Mouse (Mus musculus) layer of hippocampus, adult 9-11 months (tissue): Measurements from ENCODE around the gene Zbtb8os.
"Not testable (repeated sequence)": the region's sequence is repeated elsewhere in the genome, so short reads cannot be mapped to it uniquely, and the experiment has no call there.

Source experiments
- DNase-seq: peaks from one replicate; pipeline ENCODE4 v3.0.0; 2022

The Zbtb8os gene

GRCm38 (mm10) chr4:129334677-129335215 is 749 bp upstream of the Zbtb8os start:
- peak; percentile 27 for DNase-seq

DNA sequence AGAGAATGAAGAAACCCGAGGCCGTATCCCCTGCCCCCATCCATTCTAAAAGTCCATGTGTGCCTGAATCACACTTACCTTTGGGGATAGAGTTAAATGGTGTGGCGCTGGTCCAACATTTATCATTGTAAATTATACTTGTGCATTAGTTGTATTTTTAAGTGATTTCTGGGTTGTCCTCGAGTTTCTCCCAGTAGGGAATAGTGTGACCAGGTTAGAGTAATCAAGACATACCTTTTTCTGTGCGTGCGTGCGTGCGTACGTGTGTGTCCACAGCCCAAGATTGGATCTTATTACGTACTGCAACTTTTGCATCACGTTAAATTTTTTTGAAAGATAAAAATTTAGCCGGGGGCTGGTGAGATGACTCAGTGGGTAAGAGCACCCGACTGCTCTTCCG is 796 bp downstream of the Zbtb8os start:
- DNase-seq, result no peak

DNA sequence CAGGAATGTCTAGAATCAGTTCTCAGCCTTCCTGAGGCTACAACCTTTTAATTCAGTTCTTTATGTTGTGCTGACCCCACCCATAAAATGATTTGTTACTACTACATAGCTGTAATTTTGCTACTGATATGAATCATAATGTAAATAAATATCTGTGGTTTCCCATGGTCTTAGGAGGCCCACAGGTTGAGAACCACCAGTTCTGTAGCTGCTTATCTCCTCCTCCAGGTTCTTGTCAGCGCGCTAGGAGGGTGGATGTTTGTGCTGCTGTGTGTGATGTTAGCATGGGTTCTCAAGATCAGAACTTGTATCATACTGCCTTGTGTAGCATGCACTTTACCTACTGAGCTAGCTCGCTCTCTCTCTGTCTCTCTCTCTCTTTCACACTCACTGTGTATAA is 4.2 kb downstream of the Zbtb8os start:
- DNase-seq, result no peak

- DNase-seq, result no peak
Measured at GRCm38 (mm10) chr4:129341888-129342287, 6.4 kb downstream of the Zbtb8os start.

GRCm38 (mm10) chr4:129342705-129343104 is 7.2 kb downstream of the Zbtb8os start:
- DNase-seq, result no peak

DNA sequence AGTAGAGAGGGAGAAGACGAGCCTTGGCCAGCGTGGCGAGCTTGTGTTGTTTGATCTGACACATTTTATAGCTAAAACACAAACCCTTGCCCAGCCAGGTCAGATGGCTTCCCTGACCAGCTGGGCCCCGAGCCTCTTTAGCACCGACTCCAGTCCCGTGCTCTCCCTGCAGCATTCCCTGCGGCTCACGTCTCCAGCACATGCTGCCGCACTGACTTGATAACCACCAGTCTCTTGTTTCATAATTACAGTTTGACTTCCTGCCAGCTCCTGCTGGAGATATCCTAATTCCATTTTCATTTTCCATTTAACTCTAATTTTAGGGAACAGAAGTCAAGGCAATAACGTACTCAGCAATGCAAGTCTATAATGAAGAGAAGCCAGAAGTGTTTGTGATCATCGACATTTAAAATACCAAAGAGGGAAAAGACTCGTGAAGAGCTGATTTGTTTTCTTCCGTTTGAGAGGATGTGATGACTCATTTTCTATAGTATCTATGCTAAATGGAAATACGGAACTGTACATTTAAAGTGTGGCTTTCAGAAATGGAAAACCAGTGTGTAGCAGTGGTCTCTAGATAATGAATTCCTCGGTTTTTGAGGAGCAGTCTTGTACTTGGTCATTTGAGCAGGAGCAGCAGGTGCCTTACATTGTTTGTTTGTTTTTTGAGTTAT is 11.1 kb downstream of the Zbtb8os start:
- peak; percentile 62 for DNase-seq

- peak; percentile 37 for DNase-seq
Measured at GRCm38 (mm10) chr4:129350644-129351043, 15.1 kb downstream of the Zbtb8os start.

DNA sequence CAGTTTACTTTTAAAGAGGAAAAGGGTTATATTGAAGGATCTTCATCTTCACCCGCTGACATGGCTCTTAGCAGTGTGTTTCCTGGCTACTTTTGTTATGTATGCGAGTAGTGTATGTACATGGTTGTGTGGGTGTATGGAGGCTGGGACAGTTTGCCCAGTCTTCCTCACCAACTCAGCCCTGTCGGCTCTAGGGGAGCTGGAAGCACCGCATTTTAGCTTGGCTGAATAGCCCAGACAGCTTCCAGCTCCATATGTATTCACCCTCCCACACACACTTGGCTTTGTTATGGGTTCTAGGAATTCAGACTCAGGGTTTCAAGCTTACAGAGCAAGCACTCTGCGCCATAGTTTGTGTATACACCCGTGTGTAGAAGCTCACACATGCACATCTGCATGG is 15.6 kb downstream of the Zbtb8os start:
- peak; percentile 73 for DNase-seq

DNA sequence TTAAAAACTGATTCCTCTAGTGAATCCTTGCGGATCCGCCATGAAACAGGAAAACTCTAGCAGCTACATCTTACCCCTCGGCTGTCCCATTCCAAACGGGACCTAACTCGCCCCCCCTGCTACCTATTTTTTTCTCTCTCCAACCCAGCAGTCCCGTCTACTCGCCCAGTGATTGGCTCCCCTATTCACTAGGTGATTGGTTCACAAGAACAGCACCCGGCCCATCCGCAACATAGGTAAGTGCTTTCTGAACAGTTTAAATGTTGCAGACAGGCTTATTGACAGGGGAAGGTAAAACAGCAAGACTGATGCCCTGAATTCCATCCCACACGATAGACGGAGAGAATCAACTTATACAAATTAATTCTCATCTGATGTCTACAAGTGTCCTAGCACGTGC is 17.7 kb downstream of the Zbtb8os start:
- no peak for DNase-seq

DNA sequence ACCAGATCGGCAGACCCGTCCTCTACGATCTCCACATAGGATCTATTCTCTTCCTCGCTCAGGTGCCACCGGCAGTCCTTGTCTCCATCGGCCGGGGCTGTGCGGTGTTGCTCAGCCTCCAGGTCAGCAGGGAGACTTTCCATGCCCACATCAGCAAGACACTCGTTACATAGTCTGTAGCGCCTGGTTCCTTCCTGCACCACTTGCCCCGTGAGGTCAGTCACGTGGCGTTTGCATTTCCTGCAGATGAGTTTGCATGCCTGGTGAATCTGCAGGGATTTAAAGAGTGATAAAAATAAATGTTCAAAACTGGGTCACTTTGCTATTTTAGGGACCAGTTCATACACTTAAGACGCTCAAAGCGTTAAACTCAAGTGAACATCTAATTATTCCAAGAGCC is 18.7 kb downstream of the Zbtb8os start:
- no peak for DNase-seq

GRCm38 (mm10) chr4:129357613-129358163 is 22.2 kb downstream of the Zbtb8os start:
- no peak for DNase-seq

- DNase-seq, result not testable (repeated sequence)
Measured at GRCm38 (mm10) chr4:129362238-129362637, 26.7 kb downstream of the Zbtb8os start.

DNA sequence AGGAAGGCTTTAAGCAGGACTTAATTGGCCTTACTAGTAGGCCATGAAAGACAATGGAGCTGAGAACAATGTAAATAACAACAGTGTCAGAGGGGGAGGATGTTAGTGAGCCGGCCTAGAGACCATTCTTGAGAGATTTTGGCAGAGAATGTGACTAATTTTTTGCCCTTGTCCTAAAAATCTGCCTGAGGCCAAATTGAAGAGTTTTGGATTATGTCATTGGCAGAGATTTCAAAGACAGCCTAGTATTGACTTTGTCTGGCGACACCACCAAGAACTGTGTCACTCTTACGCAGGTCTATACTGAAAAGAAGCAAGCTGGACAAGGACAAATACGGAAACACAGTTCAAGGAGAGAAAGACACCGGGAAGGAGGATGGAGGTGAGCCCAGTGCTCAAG is 27.3 kb downstream of the Zbtb8os start:
- no peak for DNase-seq

- DNase-seq, result no peak
Measured at GRCm38 (mm10) chr4:129363463-129363862, 28.0 kb downstream of the Zbtb8os start.

- DNase-seq, result no peak
Measured at GRCm38 (mm10) chr4:129364379-129364778, 28.9 kb downstream of the Zbtb8os start.

- DNase-seq, result no peak
Measured at GRCm38 (mm10) chr4:129365224-129365623, 29.7 kb downstream of the Zbtb8os start.

DNA sequence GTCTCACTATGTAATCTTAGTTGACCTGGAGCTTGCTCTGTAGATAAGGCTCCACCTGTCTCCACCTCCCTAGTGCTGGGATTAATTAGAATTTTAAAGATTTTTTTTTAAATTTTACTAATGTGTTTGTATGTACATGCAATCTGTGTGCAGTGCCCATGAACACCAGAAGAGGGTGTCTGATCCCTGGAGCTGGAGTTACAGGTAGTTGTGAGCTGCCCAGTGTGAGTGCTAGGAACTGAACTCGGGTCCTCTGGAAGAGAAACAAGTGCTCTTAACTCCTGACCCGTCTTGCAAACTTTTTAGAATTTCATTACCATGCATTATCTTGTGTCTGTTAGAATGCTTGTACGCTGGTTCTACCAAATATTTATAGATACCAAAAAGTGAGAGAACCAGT is 35.9 kb downstream of the Zbtb8os start:
- no peak for DNase-seq

GRCm38 (mm10) chr4:129373202-129373976 is 37.9 kb downstream of the Zbtb8os start:
- DNase-seq, result no peak

DNA sequence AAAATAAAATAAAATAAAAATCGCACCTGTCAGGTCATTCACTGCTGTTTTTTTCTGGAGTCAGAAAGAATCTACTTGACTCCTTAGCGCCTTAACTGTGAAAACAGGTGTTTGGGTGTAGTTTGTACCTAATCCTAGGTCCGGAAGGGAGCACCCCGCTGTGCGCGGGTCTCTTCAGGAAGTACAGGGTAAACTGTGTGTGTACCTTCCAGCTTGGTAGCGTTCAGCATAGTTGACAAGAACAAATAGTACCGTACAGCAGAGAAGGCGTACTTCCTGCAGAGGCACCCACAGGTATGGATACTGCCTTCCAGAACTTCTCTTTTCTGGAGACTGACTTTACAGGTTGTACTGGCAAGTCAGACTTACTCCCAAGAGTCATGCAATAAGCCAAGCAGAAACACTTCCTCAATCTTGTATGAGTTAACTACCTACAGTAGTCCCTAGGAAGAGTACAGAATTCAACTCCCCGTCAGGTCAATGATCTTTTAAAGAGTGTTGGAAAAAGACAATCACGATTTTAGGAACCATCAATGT is 38.8 kb downstream of the Zbtb8os start:
- no peak for DNase-seq

DNA sequence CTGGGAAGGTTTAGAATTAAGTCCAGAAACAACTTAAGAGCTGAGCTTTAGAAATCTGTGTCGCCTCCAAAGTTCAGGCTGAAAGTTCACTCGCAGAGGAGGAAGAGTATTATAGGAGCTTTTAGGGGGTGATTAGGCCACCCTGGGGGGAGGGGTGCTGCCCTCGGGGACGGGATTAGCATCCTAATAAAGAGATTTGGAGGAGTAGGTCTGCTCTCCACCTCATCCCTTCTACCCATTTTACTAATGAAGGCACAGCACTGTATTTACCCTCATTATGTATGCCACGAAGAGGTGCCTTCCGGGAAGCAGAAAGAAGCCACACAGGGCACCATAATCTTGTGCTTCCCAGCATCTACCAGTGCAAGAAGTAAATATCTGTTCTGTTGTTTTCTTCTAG is 39.5 kb downstream of the Zbtb8os start:
- no peak for DNase-seq

GRCm38 (mm10) chr4:129375821-129376220 is 40.3 kb downstream of the Zbtb8os start:
- no peak for DNase-seq

DNA sequence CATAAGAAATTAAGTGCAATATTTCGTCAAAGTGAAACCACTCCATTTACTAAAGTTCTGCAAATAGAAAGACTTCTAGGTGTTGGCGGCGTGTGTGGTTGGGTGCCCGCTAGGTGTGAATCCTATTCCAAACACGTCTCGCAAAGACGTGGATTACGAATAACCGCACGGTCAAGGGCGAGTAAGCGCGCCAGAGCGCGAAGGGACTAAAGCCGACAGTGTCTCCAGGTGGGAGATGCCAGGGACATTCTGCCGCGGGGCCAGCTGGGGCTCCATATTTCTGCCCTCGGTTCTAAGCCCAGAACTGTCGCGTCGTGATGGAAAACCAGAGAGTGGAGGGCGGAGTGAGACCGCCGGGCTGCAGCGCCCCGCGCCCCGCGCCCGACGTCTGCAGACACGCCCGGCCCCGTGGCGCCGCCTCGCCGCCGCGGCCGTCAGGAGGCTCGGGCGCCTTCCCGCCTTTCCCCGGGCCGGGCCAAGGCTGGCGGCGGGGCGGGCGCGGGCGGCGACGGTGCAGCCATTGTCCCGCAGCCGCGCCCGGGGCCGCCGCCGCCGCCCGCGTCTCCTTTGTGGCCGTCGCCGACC is 41.6 kb downstream of the Zbtb8os start:
- peak; percentile 11 for DNase-seq
